Mouse (Mus musculus) heart, embryonic 12.5 days (tissue): ENCODE data around the gene Adgrl2. TPM values are rescaled to one million over a fixed set of nuclear protein-coding genes. Genes with fewer than 3 reads are reported as not detected.
A peak's percentile ranks its signal among the peaks of the same experiment; 100 is the strongest.

Experiments used
- ATAC-seq: fragments of 200-750 bp; cut with Nextera tagmentation; 2 replicates; pipeline ENCODE4 v1.8.0; 2017; ENCODE audit warnings: moderate TSS enrichment, moderate library complexity; ENCODE audit not compliant: insufficient number of reproducible peaks, low FRiP score
- H3K27ac ChIP-seq: fragments of 300-500 bp; sonication (generic); 2 replicates; pipeline ENCODE4 v1.5.1; 2016; ENCODE audit warnings: mild to moderate bottlenecking, moderate library complexity; ENCODE audit not compliant: poor library complexity, severe bottlenecking
- H3K27me3 ChIP-seq: fragments of 300-500 bp; sonication (generic); replicated peaks from 2 replicates; pipeline ENCODE4 v1.6.1; 2016; ENCODE audit warnings: mild to moderate bottlenecking, moderate library complexity
- H3K36me3 ChIP-seq: fragments of 300-500 bp; sonication (generic); 2 replicates; pipeline ENCODE4 v1.6.1; 2016; ENCODE audit warnings: mild to moderate bottlenecking, moderate library complexity
- H3K4me1 ChIP-seq: fragments of 300-500 bp; sonication (generic); replicated peaks from 2 replicates; pipeline ENCODE4 v1.6.1; 2016; ENCODE audit warnings: mild to moderate bottlenecking
- H3K4me2 ChIP-seq: fragments of 300-500 bp; sonication (generic); 2 replicates; pipeline ENCODE4 v1.6.1; 2016; ENCODE audit warnings: mild to moderate bottlenecking, moderate library complexity
- H3K4me3 ChIP-seq: fragments of 300-500 bp; sonication (generic); 2 replicates; pipeline ENCODE4 v1.5.1; 2016; ENCODE audit warnings: mild to moderate bottlenecking
- H3K9ac ChIP-seq: fragments of 300-500 bp; sonication (generic); 2 replicates; pipeline ENCODE4 v1.6.1; 2016; ENCODE audit warnings: mild to moderate bottlenecking, moderate library complexity
- H3K9me3 ChIP-seq: fragments of 300-500 bp; sonication (generic); replicated peaks from 2 replicates; pipeline ENCODE4 v1.6.1; 2016; ENCODE audit warnings: mild to moderate bottlenecking, moderate library complexity
- WGBS: fragments of 180-500 bp; shearing (Covaris S2); methylation state at CpG from one replicate; pipeline ENCODE4 v1.1.7; 2016; 5-methylcytosine and 5-hydroxymethylcytosine counted together
- polyA plus RNA-seq: library from polyadenylated mRNA; unstranded; fragments of >200 nt; fragmentation: Nextera tagmentation; extraction: Ambion mirVana; gene quantifications from 2 replicates; pipeline ENCODE4 v1.2.1, GENCODE M21; 2016

Gene Adgrl2
- polyA plus RNA-seq, 1 experiment from 2014 or later, result 48.1 TPM

DNA sequence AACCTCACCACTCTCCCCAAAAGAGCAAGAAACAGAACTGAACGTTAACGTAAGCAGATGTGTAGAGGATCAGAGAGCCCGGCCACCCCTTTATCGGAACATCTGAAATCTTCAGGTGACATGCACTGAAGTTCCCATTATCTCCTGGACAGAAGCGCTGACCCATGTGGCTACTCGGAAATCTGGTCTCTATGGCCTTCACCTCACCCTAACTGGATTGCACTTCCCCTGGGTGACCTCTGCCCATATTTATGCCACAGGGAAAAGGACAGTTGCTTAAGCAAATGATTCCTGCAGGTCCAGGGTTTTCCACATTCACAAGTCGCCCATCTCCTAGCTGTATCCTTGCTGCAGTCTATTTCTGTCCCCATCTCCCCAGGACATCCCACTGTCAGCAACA, 84.9 kb downstream of the Adgrl2 start:
- Histone ChIP-seq H3K27ac (no peak overlapping the region), H3K9ac (no peak overlapping the region), H3K4me1 (peaks cover 37% of the 10 kb centered on the region), H3K27me3 (no peaks in the 10 kb centered on the region), H3K36me3 (no peaks in the 10 kb centered on the region), H3K9me3 (no peaks in the 10 kb centered on the region), H3K4me2 (peak overlapping the region; percentile 21; the same call in 1 of the 2 replicates), H3K4me3 (no peak overlapping the region)
- ATAC-seq, result no peak
- 62% methylated on average over 7 of the region's 7 CpGs for WGBS

DNA sequence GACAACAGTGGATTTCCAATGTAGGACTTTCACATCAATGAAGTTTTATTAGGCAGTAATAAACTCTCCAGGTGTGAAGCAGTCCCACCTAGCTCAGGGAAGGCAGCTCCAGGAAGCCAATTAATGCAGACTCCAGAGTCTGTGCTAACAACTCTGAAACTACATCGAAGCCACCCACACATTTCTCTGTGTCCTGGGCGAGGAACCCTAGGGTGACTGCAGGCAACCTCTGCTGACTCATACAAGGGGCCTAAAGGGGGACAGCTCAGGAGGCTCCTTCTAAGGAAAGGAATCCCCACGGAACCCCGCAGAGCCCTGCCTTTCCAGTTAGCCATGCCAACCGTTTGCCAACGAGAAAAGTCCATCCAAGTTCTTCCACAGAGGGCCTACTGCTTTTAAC, 90.5 kb downstream of the Adgrl2 start:
- 51% methylated on average over 6 of the region's 6 CpGs for WGBS
- Histone ChIP-seq H3K27ac (no peak overlapping the region), H3K4me2 (no peak overlapping the region), H3K9me3 (no peaks in the 10 kb centered on the region), H3K36me3 (no peaks in the 10 kb centered on the region), H3K9ac (no peak overlapping the region), H3K4me3 (no peak overlapping the region), H3K4me1 (peaks cover 45% of the 10 kb centered on the region), H3K27me3 (no peaks in the 10 kb centered on the region)
- ATAC-seq, result 0 out of 2 replicates have a peak, but pooled peaks have one; percentile 45

DNA sequence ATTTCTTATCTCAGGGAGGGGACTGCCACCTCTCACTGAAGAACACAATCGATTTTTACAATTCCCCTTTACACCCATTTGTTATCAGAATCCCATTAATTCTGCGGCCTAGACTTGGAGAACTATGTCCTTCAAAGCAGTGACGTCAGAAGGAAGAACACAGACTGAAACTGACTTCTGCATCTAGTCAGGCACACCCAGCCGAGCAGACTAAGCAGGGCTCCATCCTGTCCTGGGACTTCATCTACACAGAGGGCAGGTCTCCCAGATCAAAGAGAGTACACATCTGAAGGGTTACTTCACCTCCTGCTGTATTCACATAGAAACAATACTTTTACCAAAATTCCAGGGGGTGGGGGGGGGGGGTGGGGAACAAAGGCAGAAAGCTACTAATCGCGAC, 90.9 kb downstream of the Adgrl2 start:
- Histone ChIP-seq H3K4me1 (peaks cover 47% of the 10 kb centered on the region), H3K4me3 (no peak overlapping the region), H3K9ac (no peak overlapping the region), H3K9me3 (no peaks in the 10 kb centered on the region), H3K4me2 (no peak overlapping the region), H3K36me3 (no peaks in the 10 kb centered on the region), H3K27ac (no peak overlapping the region), H3K27me3 (no peaks in the 10 kb centered on the region)
- no peak for ATAC-seq
- WGBS, result 41% methylated on average over 6 of the region's 6 CpGs

DNA sequence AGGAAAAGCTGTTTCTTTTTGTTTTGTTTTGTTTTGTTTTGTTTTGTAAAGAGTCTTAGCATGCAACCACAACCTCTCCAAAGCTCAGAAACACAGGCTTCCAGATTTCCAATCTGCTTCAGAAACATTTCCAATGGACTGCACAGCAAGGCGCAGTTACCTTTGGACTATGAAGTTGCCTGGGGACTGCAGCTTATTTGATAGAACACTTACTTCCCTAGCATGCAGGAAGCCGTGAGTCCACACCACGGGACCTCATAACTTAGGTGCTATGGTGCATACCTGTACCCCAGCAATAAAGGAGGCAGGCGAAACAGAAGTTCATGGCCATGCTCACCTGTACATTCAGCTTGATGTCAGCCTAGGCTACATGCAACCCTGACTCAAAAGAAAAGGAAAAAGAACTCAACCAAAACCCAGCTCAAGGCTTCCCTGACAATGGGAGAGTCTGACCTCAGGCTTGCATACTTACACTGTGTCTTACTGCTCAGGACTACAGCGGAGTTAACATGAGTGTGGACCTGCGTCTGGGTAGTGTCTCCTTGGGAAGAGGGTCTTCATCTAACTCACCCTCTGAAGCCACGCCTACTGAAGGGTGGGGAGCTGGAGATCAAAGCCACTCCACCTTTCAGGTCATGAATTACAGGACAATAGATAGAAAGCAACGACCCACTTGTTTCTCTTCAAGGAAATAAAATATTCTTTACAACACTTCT, 91.7 kb downstream of the Adgrl2 start:
- H3K4me1 ChIP-seq, result peaks cover 47% of the 10 kb centered on the region
- H3K36me3 ChIP-seq, result no peaks in the 10 kb centered on the region
- no peak for ATAC-seq
- no peak overlapping the region for H3K4me3 ChIP-seq
- no peak overlapping the region for H3K27ac ChIP-seq
- no peaks in the 10 kb centered on the region for H3K27me3 ChIP-seq
- no peak overlapping the region for H3K9ac ChIP-seq
- 74% methylated on average over 8 of the region's 8 CpGs for WGBS
- no peaks in the 10 kb centered on the region for H3K9me3 ChIP-seq
- H3K4me2 ChIP-seq, result no peak overlapping the region

DNA sequence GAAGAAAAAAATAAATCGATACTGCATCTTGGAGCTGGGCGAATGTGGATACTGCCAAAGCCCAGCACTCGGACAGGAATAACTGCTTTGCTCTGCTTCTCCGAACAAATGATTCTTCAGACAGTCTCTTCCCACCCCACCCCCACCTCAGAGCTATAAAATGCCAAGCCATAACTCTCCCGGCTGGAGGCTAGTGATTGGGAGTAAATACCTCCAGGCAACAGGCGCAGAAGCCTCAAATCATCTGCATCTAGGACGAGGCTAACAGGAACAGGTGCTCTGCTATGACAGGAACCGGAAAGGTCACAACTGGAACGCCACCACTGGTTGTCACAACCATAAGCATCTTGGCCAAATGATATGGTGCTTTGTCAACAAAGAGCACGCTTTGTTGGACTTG, 94.1 kb downstream of the Adgrl2 start:
- Histone ChIP-seq H3K4me1 (peaks cover 44% of the 10 kb centered on the region), H3K4me2 (no peak overlapping the region), H3K9me3 (no peaks in the 10 kb centered on the region), H3K27me3 (no peaks in the 10 kb centered on the region), H3K27ac (no peak overlapping the region), H3K9ac (no peak overlapping the region), H3K4me3 (no peak overlapping the region), H3K36me3 (0 out of 2 replicates have a peak, but pooled peaks cover under 1% of the 10 kb centered on the region)
- 63% methylated on average over 10 of the region's 10 CpGs for WGBS
- ATAC-seq, result no peak

DNA sequence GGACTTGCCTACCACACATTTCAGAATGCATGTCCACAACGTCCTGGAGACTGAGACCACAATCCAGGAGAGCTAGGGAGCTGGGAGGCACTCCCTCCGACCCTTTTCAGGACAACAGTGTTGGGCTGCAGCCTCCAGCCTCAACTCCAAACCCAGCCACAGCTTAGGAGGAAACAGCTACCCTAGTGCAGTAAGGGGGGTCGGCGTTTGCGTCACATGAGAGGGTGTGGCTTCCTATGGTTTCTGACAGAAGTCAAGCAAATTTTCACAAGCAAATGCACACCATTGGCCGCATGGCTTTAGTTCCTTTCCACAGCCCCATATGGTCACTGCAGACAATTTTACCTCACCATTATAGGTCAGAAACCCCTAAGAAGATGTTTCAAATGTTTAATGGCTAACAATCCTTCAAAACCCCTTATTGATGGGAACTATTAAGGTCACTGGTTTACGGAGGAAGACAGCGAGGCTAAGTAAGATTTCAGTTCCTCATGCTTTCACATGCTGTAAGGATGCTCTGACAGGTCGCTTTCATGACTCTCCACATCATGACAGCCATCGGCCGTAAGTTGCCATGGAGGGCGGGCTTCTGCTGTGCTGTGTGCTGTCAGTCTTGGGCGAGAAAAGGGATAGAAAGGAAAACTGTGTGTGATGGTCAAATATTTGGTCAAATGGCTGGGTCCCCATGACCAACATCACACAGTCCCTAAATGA, 94.8 kb downstream of the Adgrl2 start:
- Histone ChIP-seq H3K27ac (no peak overlapping the region), H3K4me2 (no peak overlapping the region), H3K9me3 (no peaks in the 10 kb centered on the region), H3K36me3 (0 out of 2 replicates have a peak, but pooled peaks cover 2% of the 10 kb centered on the region), H3K4me3 (no peak overlapping the region), H3K4me1 (peaks cover 42% of the 10 kb centered on the region), H3K9ac (no peak overlapping the region), H3K27me3 (no peaks in the 10 kb centered on the region)
- WGBS, result 74% methylated on average over 13 of the region's 13 CpGs
- no peak for ATAC-seq

DNA sequence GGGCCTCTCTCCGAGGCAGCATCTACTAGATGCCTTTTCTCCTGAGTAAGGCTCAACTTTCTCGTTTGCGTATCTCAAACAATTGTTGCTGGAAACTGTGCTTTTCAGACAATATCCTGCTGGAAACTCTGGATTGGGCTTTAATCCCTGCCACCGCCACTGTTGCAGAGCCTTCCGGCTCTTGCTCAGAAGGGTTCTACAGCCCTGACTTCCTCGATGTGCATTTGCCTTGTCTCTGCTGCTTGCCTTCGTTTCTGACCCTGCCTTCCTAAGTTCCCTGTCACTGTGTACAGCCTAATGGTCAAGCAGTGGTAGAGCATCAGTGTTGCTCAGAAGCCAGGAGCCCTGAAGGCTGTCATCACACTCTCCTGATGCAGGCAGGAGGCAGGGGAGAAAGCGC, 95.5 kb downstream of the Adgrl2 start:
- ATAC-seq, result no peak

DNA sequence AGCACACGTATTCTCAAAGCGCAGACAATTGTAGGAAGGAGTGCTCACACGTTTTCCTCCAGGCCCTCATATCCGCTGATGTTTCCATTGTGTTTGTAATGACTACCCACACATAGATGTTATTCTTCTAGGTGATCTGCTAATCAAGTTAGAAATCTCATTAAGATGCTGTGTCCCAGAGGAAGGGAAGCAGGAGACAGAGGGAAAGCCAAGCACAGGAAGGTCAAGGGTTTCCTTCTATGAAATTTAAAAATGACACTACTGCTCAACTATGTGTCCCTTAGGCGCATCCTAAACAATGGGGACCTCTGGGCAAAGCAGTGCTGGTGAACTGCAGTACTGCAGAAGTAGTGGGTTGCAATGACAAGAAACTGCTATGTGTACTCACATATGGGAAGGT, 102.5 kb downstream of the Adgrl2 start:
- Histone ChIP-seq H3K27me3 (no peaks in the 10 kb centered on the region), H3K4me1 (peaks cover 18% of the 10 kb centered on the region), H3K4me2 (no peak overlapping the region), H3K9me3 (no peaks in the 10 kb centered on the region), H3K9ac (no peak overlapping the region), H3K36me3 (peaks cover 9% of the 10 kb centered on the region), H3K4me3 (no peak overlapping the region), H3K27ac (no peak overlapping the region)
- ATAC-seq, result no peak
- WGBS, result 72% methylated on average over 5 of the region's 5 CpGs

More for the DNA sequence above, 95.5 kb downstream of the Adgrl2 start:
- H3K9me3 ChIP-seq, result no peaks in the 10 kb centered on the region
- no peak overlapping the region for H3K27ac ChIP-seq
- H3K4me3 ChIP-seq, result no peak overlapping the region
- no peak overlapping the region for H3K9ac ChIP-seq
- H3K36me3 ChIP-seq, result peaks cover 5% of the 10 kb centered on the region; the same call in 1 of the 2 replicates
- 69% methylated on average over 8 of the region's 8 CpGs for WGBS
- H3K27me3 ChIP-seq, result no peaks in the 10 kb centered on the region
- H3K4me2 ChIP-seq, result no peak overlapping the region
- peaks cover 37% of the 10 kb centered on the region for H3K4me1 ChIP-seq

DNA sequence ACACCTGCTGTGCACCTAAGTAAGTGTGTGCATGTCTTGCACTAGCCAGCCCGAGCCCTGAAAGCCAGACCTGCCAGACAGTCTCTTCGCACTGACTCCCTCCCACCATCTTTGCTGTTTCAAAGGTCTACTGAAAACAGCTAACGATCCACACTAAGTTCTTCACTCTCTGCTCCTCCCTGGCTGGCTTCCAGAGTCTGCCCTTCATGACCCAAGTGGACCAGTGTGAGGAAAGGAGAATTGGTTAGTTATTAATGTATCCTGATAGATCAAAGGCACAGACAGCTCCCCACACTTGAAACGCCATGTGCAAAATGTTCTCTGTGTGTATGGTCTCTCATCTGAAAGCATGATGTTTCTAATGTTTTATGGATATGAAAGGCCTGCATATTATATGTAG, 103.4 kb downstream of the Adgrl2 start:
- WGBS, result 81% methylated on average over 4 of the region's 4 CpGs
- no peak for ATAC-seq

DNA sequence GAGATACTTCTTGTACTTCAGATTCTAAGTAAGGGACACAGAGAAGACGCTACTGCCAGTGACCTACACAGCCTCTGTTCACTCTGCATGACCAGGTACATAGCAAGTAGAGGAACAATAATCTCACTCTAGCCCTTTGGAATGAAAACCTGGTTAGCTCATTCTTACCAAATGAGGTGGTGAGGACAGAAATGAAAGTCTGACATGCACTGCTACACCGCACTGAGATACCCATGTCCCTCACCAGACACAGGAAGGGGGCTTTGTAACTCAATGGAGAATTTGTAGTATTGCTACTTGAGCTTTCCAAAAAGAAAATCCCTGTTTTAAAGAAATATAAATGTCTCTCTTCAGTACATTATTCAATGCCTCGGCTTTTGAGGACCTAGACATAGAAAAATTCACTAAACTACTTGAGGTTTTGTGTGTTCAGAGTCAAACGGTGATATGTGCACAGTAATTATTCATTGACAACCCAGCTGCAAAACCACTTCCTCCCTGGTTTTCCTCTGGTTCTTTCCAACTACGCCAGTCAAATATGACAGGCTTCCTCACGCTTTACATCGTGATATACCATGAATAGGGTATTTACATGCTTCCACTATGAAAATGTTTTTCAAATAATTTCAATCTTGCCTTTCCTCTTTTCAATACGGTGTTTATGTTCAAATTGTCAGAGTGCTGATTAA, 104.2 kb downstream of the Adgrl2 start:
- H3K9me3 ChIP-seq, result no peaks in the 10 kb centered on the region
- H3K36me3 ChIP-seq, result peaks cover 7% of the 10 kb centered on the region
- no peak overlapping the region for H3K27ac ChIP-seq
- no peak overlapping the region for H3K4me3 ChIP-seq
- H3K27me3 ChIP-seq, result no peaks in the 10 kb centered on the region
- no peak for ATAC-seq
- H3K4me1 ChIP-seq, result peaks cover 18% of the 10 kb centered on the region
- no peak overlapping the region for H3K9ac ChIP-seq
- no peak overlapping the region for H3K4me2 ChIP-seq
- 86% methylated on average over 8 of the region's 8 CpGs for WGBS

More for the DNA sequence above, 103.4 kb downstream of the Adgrl2 start:
- H3K4me3 ChIP-seq, result no peak overlapping the region
- no peak overlapping the region for H3K27ac ChIP-seq
- no peak overlapping the region for H3K4me2 ChIP-seq
- peaks cover 9% of the 10 kb centered on the region for H3K36me3 ChIP-seq
- H3K27me3 ChIP-seq, result no peaks in the 10 kb centered on the region
- no peaks in the 10 kb centered on the region for H3K9me3 ChIP-seq
- H3K4me1 ChIP-seq, result peaks cover 18% of the 10 kb centered on the region
- H3K9ac ChIP-seq, result no peak overlapping the region

DNA sequence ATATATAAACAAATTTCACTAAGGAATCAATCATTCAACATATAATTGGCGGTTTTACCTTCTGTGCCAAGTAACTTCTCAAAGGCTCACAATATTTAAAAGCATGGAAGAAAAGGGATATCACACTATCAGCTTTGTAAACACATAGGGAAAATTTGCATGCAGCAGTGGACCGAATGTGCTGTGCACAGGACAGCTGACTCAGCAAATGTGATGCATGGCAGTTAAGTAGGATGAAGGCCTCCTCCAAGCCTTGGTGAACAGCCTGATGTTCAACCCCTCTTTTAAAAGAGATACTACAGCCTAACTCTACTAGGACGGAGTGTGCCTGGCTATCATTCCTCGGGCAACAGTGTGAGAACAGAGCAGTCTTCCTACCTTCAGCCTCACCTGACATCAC, 105.2 kb downstream of the Adgrl2 start:
- no peak overlapping the region for H3K9ac ChIP-seq
- no peaks in the 10 kb centered on the region for H3K27me3 ChIP-seq
- no peak overlapping the region for H3K4me3 ChIP-seq
- H3K9me3 ChIP-seq, result no peaks in the 10 kb centered on the region
- no peak overlapping the region for H3K4me2 ChIP-seq
- no peak overlapping the region for H3K27ac ChIP-seq
- peaks cover 5% of the 10 kb centered on the region for H3K36me3 ChIP-seq
- WGBS, result 83% methylated on average over 4 of the region's 4 CpGs
- peaks cover 18% of the 10 kb centered on the region for H3K4me1 ChIP-seq
- ATAC-seq, result no peak
